Mouse (Mus musculus): ENCODE measurements around the gene Pik3r2. TPM values are rescaled to one million over a fixed set of nuclear protein-coding genes. Genes with fewer than 3 reads are reported as not detected.
A peak's percentile ranks its signal among the peaks of the same experiment; 100 is the strongest.

The Pik3r2 gene
- total RNA-seq, 2 experiments from 2014 or later = 150 to 153 TPM

- no peak for DNase-seq (ENCODE audit: low spot score in 2 of 2)
Observed at GRCm38 (mm10) chr8:70775227-70775626, 1.3 kb downstream of the Pik3r2 start.

- no peak for DNase-seq (ENCODE audit: low spot score in 2 of 2)
Observed at GRCm38 (mm10) chr8:70774740-70775139, 1.8 kb downstream of the Pik3r2 start.

- peak; percentile 38 to 63 for DNase-seq (ENCODE audit: low spot score in 2 of 2)
Observed at GRCm38 (mm10) chr8:70773833-70774232, 2.7 kb downstream of the Pik3r2 start.

- no peak for DNase-seq (ENCODE audit: low spot score in 2 of 2)
Observed at GRCm38 (mm10) chr8:70773410-70773809, 3.1 kb downstream of the Pik3r2 start.

GRCm38 (mm10) chr8:70772890-70773289, 3.6 kb downstream of the Pik3r2 start:
- DNase-seq (ENCODE audit: low spot score in 2 of 2) = no peak

- no peak for DNase-seq (ENCODE audit: low spot score in 2 of 2)
Observed at GRCm38 (mm10) chr8:70772075-70772474, 4.4 kb downstream of the Pik3r2 start.

GRCm38 (mm10) chr8:70771217-70771616, 5.3 kb downstream of the Pik3r2 start:
- no peak for DNase-seq (ENCODE audit: low spot score in 2 of 2)

- DNase-seq (ENCODE audit: low spot score in 2 of 2) = no peak
Observed at GRCm38 (mm10) chr8:70770748-70771147, 5.8 kb downstream of the Pik3r2 start.

- DNase-seq (ENCODE audit: low spot score in 2 of 2) = no peak
Observed at GRCm38 (mm10) chr8:70769858-70770257, 6.7 kb downstream of the Pik3r2 start.

GRCm38 (mm10) chr8:70769359-70769758, 7.2 kb downstream of the Pik3r2 start:
- DNase-seq (ENCODE audit: low spot score in 2 of 2) = peak; percentile 97 to 99

- DNase-seq (ENCODE audit: low spot score in 2 of 2) = no peak
Observed at GRCm38 (mm10) chr8:70768956-70769355, 7.6 kb downstream of the Pik3r2 start.

GRCm38 (mm10) chr8:70768231-70768776, 8.2 kb downstream of the Pik3r2 start:
- no peak for DNase-seq (ENCODE audit: low spot score in 2 of 2)

- DNase-seq (ENCODE audit: low spot score in 2 of 2) = no peak
Observed at GRCm38 (mm10) chr8:70767503-70767902, 9.0 kb downstream of the Pik3r2 start.

- DNase-seq (ENCODE audit: low spot score in 2 of 2) = no peak
Observed at GRCm38 (mm10) chr8:70766571-70767440, 9.7 kb downstream of the Pik3r2 start.

- DNase-seq (ENCODE audit: low spot score in 2 of 2) = no peak
Observed at GRCm38 (mm10) chr8:70765838-70766570, 10.5 kb downstream of the Pik3r2 start.

- DNase-seq (ENCODE audit: low spot score in 2 of 2) = no peak
Observed at GRCm38 (mm10) chr8:70765329-70765728, 11.2 kb downstream of the Pik3r2 start.

- DNase-seq (ENCODE audit: low spot score in 2 of 2) = no peak
Observed at GRCm38 (mm10) chr8:70764676-70765075, 11.8 kb downstream of the Pik3r2 start.

- no peak for DNase-seq (ENCODE audit: low spot score in 2 of 2)
Observed at GRCm38 (mm10) chr8:70764026-70764425, 12.5 kb downstream of the Pik3r2 start.

GRCm38 (mm10) chr8:70763354-70763753, 13.2 kb downstream of the Pik3r2 start:
- DNase-seq (ENCODE audit: low spot score in 2 of 2) = peak in 1 of 2 experiments; percentile 70

- DNase-seq (ENCODE audit: low spot score in 2 of 2) = no peak
Observed at GRCm38 (mm10) chr8:70762118-70762517, 14.4 kb downstream of the Pik3r2 start.

GRCm38 (mm10) chr8:70760775-70761406, 15.6 kb downstream of the Pik3r2 start, which contains the start of gene Mpv17l2:
Gene Mpv17l2, minus strand, starts transcription at chr8:70760946.
- DNase-seq (ENCODE audit: low spot score in 2 of 2) = peak; percentile 92 to 97

Measured in left cerebral cortex, adult 18-20 months (tissue).